Mouse (Mus musculus) liver, postnatal 0 days (tissue): Measurements from ENCODE around the gene Cerkl.

Experiments used
- CTCF ChIP-seq: sonication (generic); IDR thresholded peaks from 2 replicates; pipeline ENCODE4 v1.5.1; 2016; ENCODE audit warnings: antibody characterized with exemption, low read depth
- EP300 ChIP-seq: IDR thresholded peaks from 2 replicates; pipeline ENCODE4 v1.6.1; 2016; ENCODE audit warnings: antibody characterized with exemption, low read depth, mild to moderate bottlenecking

DNA sequence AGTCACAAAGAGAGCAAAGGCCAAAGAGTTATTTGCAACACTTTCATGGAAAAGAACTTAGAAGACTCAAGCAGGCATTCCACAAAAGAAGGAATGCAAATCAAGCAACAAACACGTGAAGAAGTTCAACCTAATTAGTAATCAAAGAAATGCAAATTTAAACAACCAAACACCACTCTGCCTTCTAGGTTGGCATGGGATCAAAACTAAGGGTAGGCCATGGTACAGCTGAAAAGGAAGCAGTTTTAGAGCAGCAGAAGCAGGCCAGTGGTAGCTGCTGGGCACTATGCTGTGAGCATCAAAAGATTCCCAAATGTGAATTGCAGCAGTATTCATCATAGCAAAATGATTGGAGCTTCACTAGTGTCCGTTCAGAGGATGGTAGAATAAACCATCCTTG is 59.5 kb downstream of the Cerkl start:
- TF ChIP-seq CTCF (no peak), EP300 (no peak)
